ENCODE assay signal across 26 mouse cellular contexts in the genomic region with DNA sequence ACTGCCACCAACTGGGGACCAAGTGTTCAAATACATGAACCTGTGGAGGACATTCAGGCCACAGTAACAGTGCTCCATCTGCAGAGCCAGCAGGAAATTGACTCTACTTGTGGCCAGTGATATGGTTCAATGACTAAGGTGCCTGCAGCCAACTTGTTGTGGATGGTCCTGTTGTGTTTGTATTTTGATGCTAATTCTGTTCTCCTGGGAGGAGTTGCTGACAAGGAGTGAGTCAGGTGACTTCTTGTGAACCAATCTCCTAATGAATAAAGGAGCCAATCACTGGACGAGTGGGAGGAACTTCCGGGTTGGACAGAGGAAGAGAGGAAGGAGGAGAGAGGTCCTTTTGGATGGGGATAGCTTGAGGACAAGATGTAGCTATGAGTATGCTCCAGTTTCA. TPM values are rescaled to one million over a fixed set of nuclear protein-coding genes. Genes with fewer than 3 reads are reported as not detected.
"Had no signal": no experiment of that assay in that cellular context is flagged by ENCODE, and none has a peak within 500 bp of the region (broad histone marks: within the 10 kb centered on the region; RNA-seq: fewer than 3 reads in every experiment).

No protein-coding gene starts in this region.

- H3K27me3 ChIP-seq: lung, embryonic 15.5 days; midbrain, embryonic 13.5 days; midbrain, embryonic 15.5 days; neural tube, embryonic 12.5 days; stomach, embryonic 15.5 days had no signal

- H3K27ac ChIP-seq: lung, embryonic 15.5 days; macrophage; midbrain, embryonic 13.5 days; midbrain, embryonic 15.5 days; neural tube, embryonic 12.5 days; stomach, embryonic 15.5 days; stomach, postnatal 0 days had no signal

- H3K36me3 ChIP-seq: lung, embryonic 15.5 days; midbrain, embryonic 13.5 days; midbrain, embryonic 15.5 days; neural tube, embryonic 12.5 days; stomach, embryonic 15.5 days had no signal

- DNase-seq: liver, postnatal 0 days; lung, adult 2 months; lung, postnatal 14 days; lung, postnatal 36 days; retina, postnatal 1 day; right cerebral cortex, adult 18-20 months; right cerebral cortex, postnatal 25 days; thymus, adult 2 months; thymus, postnatal 25 days; thymus, postnatal 4 days had no signal

- H3K9me3 ChIP-seq: midbrain, embryonic 13.5 days; midbrain, embryonic 15.5 days; stomach, embryonic 15.5 days had no signal

- H3K4me1 ChIP-seq: lung, embryonic 15.5 days; megakaryocyte, embryonic 14.5 days; midbrain, embryonic 13.5 days; midbrain, embryonic 15.5 days; neural tube, embryonic 12.5 days; stomach, embryonic 15.5 days had no signal

- ATAC-seq: liver, postnatal 0 days; lung, postnatal 0 days; midbrain, embryonic 13.5 days; midbrain, embryonic 15.5 days had no signal

- H3K4me2 ChIP-seq: lung, embryonic 15.5 days; midbrain, embryonic 11.5 days; midbrain, embryonic 13.5 days; midbrain, embryonic 15.5 days; neural tube, embryonic 12.5 days; stomach, embryonic 15.5 days had no signal

- H3K9ac ChIP-seq: liver, postnatal 0 days; lung, embryonic 15.5 days; midbrain, embryonic 13.5 days; midbrain, embryonic 15.5 days; neural tube, embryonic 12.5 days; stomach, embryonic 15.5 days had no signal

- H3K4me3 ChIP-seq: lung, embryonic 15.5 days; megakaryocyte, embryonic 14.5 days; midbrain, embryonic 13.5 days; midbrain, embryonic 15.5 days; neural tube, embryonic 12.5 days; stomach, embryonic 15.5 days had no signal

RNA-seq across cellular contexts. Expression of a gene that starts 10.3 kb away (rescaled TPM):
- total RNA-seq: megakaryocyte progenitor cell, adult 5-6 weeks; monocyte, adult 5-6 weeks had no signal
- polyA plus RNA-seq: spleen, adult 2 months had no signal

RNA-seq across cellular contexts. Expression of a gene that starts 47.2 kb away (rescaled TPM):
- total RNA-seq: megakaryocyte progenitor cell, adult 5-6 weeks; midbrain, postnatal 0 days; monocyte, adult 5-6 weeks; neutrophil, adult 5-6 weeks had no signal
- polyA plus RNA-seq: lung, embryonic 15.5 days; lung, postnatal 0 days; macrophage; midbrain, embryonic 11.5 days; midbrain, embryonic 13.5 days; midbrain, embryonic 15.5 days; midbrain, postnatal 0 days; neural tube, embryonic 12.5 days; neural tube, embryonic 14.5 days; spleen, adult 2 months; stomach, embryonic 15.5 days had no signal
